Mouse (Mus musculus): ENCODE data around the gene Ptcd2. TPM values are rescaled to one million over a fixed set of nuclear protein-coding genes. Genes with fewer than 3 reads are reported as not detected.

Gene Ptcd2
- total RNA-seq, 2 experiments from 2014 or later = 52.6 to 74.7 TPM

Other genes with a start within 250 kb of the Ptcd2 start
- not detected in 2 replicates for gene Zfp366, start 159.9 kb downstream of the Ptcd2 start, total RNA-seq (2014; fragmentation: Nextera tagmentation)
- gene Zfp366, start 159.9 kb downstream of the Ptcd2 start, total RNA-seq (2017) = 0.47 TPM in 1 of 2 replicates, not detected in the other
- gene Mrps27, start 81 bp upstream of the Ptcd2 start, total RNA-seq (2014; fragmentation: Nextera tagmentation) = 33.3 and 42.7 TPM in 2 replicates
- gene Mrps27, start 81 bp upstream of the Ptcd2 start, total RNA-seq (2017) = 24.8 and 30.4 TPM in 2 replicates
- 0.12 TPM in 1 of 2 replicates, not detected in the other for gene Map1b, start 171.8 kb upstream of the Ptcd2 start, total RNA-seq (2014; fragmentation: Nextera tagmentation)
- not detected in 2 replicates for gene Map1b, start 171.8 kb upstream of the Ptcd2 start, total RNA-seq (2017)